Mouse (Mus musculus) small intestine, adult 2 months (tissue): ENCODE data around the gene Tm6sf1.

Experiments
- CTCF ChIP-seq: fragments of 200-500 bp; IDR thresholded peaks from 2 replicates; pipeline ENCODE4 v1.5.1; 2012; ENCODE audit warnings: low read depth, mild to moderate bottlenecking, control low read depth, inconsistent platforms, low read length, moderate library complexity, mixed read lengths; ENCODE audit not compliant: insufficient replicate concordance, insufficient read length; ENCODE audit errors: extremely low read depth
- POLR2A ChIP-seq: fragments of 200-500 bp; IDR thresholded peaks from 2 replicates; pipeline ENCODE4 v1.6.1; 2012; ENCODE audit warnings: low read depth, mild to moderate bottlenecking, control low read depth, inconsistent platforms, low read length, moderate library complexity

- no peak for TF ChIP-seq CTCF
- TF ChIP-seq POLR2A, result no peak
Measured at GRCm38 (mm10) chr7:81928998-81929397, 70.2 kb downstream of the Tm6sf1 start.
